Mouse (Mus musculus) CD4-positive, CD25-positive, alpha-beta regulatory T cell, adult 2 months (primary cell): Measurements from ENCODE around the gene Tdrd5.
"Not testable (repeated sequence)": the region's sequence is repeated elsewhere in the genome, so short reads cannot be mapped to it uniquely, and the experiment has no call there.

Experiments
- DNase-seq: peaks from one replicate; pipeline ENCODE4 v3.0.0-alpha.2; 2012; ENCODE audit warnings: low read depth, low spot score

Gene Tdrd5

GRCm38 (mm10) chr1:156302911-156303749 is at the start of gene Tdrd5:
Gene Tdrd5, minus strand, starts transcription at chr1:156303664.
- peak; percentile 47 for DNase-seq

- DNase-seq: no peak
Observed at GRCm38 (mm10) chr1:156352466-156352865, 49.0 kb upstream of the Tdrd5 start.

- peak; percentile 12 for DNase-seq
Observed at GRCm38 (mm10) chr1:156350441-156350840, 47.0 kb upstream of the Tdrd5 start.

- DNase-seq: no peak
Observed at GRCm38 (mm10) chr1:156349031-156349430, 45.6 kb upstream of the Tdrd5 start.

GRCm38 (mm10) chr1:156345633-156346032 is 42.2 kb upstream of the Tdrd5 start:
- no peak for DNase-seq

GRCm38 (mm10) chr1:156344433-156344832 is 41.0 kb upstream of the Tdrd5 start:
- DNase-seq: no peak

- DNase-seq: no peak
Observed at GRCm38 (mm10) chr1:156340847-156341246, 37.4 kb upstream of the Tdrd5 start.

- DNase-seq: no peak
Observed at GRCm38 (mm10) chr1:156323126-156323525, 19.7 kb upstream of the Tdrd5 start.

GRCm38 (mm10) chr1:156310630-156311029 is 7.2 kb upstream of the Tdrd5 start, which contains the start of gene Nphs2:
Gene Nphs2, plus strand, starts transcription at chr1:156310727.
- peak; percentile 3 for DNase-seq

- no peak for DNase-seq
Observed at GRCm38 (mm10) chr1:156308595-156308994, 5.1 kb upstream of the Tdrd5 start.

- DNase-seq: no peak
Observed at GRCm38 (mm10) chr1:156290016-156290415, 13.4 kb downstream of the Tdrd5 start.

GRCm38 (mm10) chr1:156289222-156289587 is 14.3 kb downstream of the Tdrd5 start:
- not testable (repeated sequence) for DNase-seq

GRCm38 (mm10) chr1:156288556-156289221 is 14.8 kb downstream of the Tdrd5 start:
- no peak for DNase-seq

GRCm38 (mm10) chr1:156285541-156285896 is 17.9 kb downstream of the Tdrd5 start:
- no peak for DNase-seq

- DNase-seq: no peak
Observed at GRCm38 (mm10) chr1:156284851-156285540, 18.5 kb downstream of the Tdrd5 start.

- no peak for DNase-seq
Observed at GRCm38 (mm10) chr1:156284207-156284606, 19.3 kb downstream of the Tdrd5 start.

GRCm38 (mm10) chr1:156280131-156280530 is 23.3 kb downstream of the Tdrd5 start:
- DNase-seq: peak; percentile 20

- DNase-seq: no peak
Observed at GRCm38 (mm10) chr1:156273647-156274046, 29.8 kb downstream of the Tdrd5 start.

- DNase-seq: no peak
Observed at GRCm38 (mm10) chr1:156271654-156272053, 31.8 kb downstream of the Tdrd5 start.

- no peak for DNase-seq
Observed at GRCm38 (mm10) chr1:156270471-156270870, 33.0 kb downstream of the Tdrd5 start.

GRCm38 (mm10) chr1:156268546-156268945 is 34.9 kb downstream of the Tdrd5 start:
- not testable (repeated sequence) for DNase-seq

GRCm38 (mm10) chr1:156263946-156264345 is 39.5 kb downstream of the Tdrd5 start:
- no peak for DNase-seq
